Mouse (Mus musculus) ES-E14 (cell line): Measurements from ENCODE around the gene Rab10. TPM values are rescaled to one million over a fixed set of nuclear protein-coding genes. Genes with fewer than 3 reads are reported as not detected.

Experiments used
- DNase-seq: peaks from one replicate; pipeline ENCODE4 v3.0.0-alpha.2; 2013; ENCODE audit warnings: low read depth, low spot score
- H3K27ac ChIP-seq: 2 replicates; pipeline ENCODE4 v1.5.1; 2012; ENCODE audit warnings: low read depth, mild to moderate bottlenecking, low read length, moderate library complexity, mixed read lengths; ENCODE audit not compliant: poor library complexity, insufficient read depth, severe bottlenecking
- H3K36me3 ChIP-seq: 2 replicates; pipeline ENCODE4 v1.6.1; 2012; ENCODE audit warnings: mild to moderate bottlenecking, low read length, moderate library complexity, mixed read lengths; ENCODE audit not compliant: control insufficient read depth, poor library complexity, insufficient read depth, severe bottlenecking
- H3K4me1 ChIP-seq, 2 experiments: fragments of 150-350 bp in 1 of 2; sonication (generic) in 1 of 2; 2 replicates each; pipeline ENCODE4 v1.6.1; 2012; ENCODE audit warnings: low read length in 2 of 2, mild to moderate bottlenecking in 1 of 2, mixed read lengths in 1 of 2; ENCODE audit not compliant: control insufficient read depth in 2 of 2, insufficient read depth in 2 of 2, poor library complexity in 1 of 2
- H3K4me3 ChIP-seq, 2 experiments: fragments of 150-350 bp in 1 of 2; sonication (generic) in 1 of 2; 2 replicates each; pipeline ENCODE4 v1.5.1; 2012; ENCODE audit warnings: low read length in 2 of 2, low read depth in 1 of 2, mild to moderate bottlenecking in 1 of 2, mixed read lengths in 1 of 2; ENCODE audit not compliant: insufficient read depth in 1 of 2, poor library complexity in 1 of 2, severe bottlenecking in 1 of 2
- H3K9ac ChIP-seq: 2 replicates; pipeline ENCODE4 v1.6.1; 2012; ENCODE audit warnings: low read depth, mild to moderate bottlenecking, low read length, mixed read lengths; ENCODE audit not compliant: poor library complexity, insufficient read depth, severe bottlenecking
- H3K9me3 ChIP-seq: fragments of 150-350 bp; sonication (generic); 2 replicates; pipeline ENCODE4 v1.6.1; 2012; ENCODE audit warnings: low read depth, mild to moderate bottlenecking, low read length; ENCODE audit not compliant: control insufficient read depth, insufficient read depth
- CHD2 ChIP-seq: IDR thresholded peaks from 2 replicates; pipeline ENCODE4 v1.6.1; 2014; ENCODE audit warnings: mild to moderate bottlenecking, low read depth, low read length, inconsistent platforms
- HCFC1 ChIP-seq: IDR thresholded peaks from 2 replicates; pipeline ENCODE4 v1.6.1; 2012; ENCODE audit warnings: low read length, inconsistent platforms, borderline replicate concordance; ENCODE audit not compliant: insufficient read depth
- MAFK ChIP-seq: IDR thresholded peaks from 2 replicates; pipeline ENCODE4 v1.6.1; 2014; ENCODE audit warnings: mild to moderate bottlenecking, low read depth, low read length, inconsistent platforms; ENCODE audit not compliant: insufficient read depth
- ZC3H11A ChIP-seq: IDR thresholded peaks from 2 replicates; pipeline ENCODE4 v1.6.1; 2012; ENCODE audit warnings: low read depth, mild to moderate bottlenecking, inconsistent platforms, low read length, borderline replicate concordance
- ZNF384 ChIP-seq: IDR thresholded peaks from 2 replicates; pipeline ENCODE4 v1.6.1; 2012; ENCODE audit warnings: low read depth, low read length, inconsistent platforms
- in situ Hi-C, 2 experiments: fragments of 600-800 bp; cut with MboI; formaldehyde crosslinking; loops; one replicate each; pipeline ENCODE4 v1.15.1; 2025; ENCODE audit warnings: low sequenced_read_pairs in 2 of 2, inconsistent platforms in 1 of 2; ENCODE audit not compliant: unreplicated experiment in 2 of 2
- total RNA-seq: library from RNA; depleted of rRNA; stranded (reverse); fragments of 300-350 nt; gene quantifications from 2 replicates; pipeline ENCODE4 v1.2.3, GENCODE M21; 2012

Gene Rab10
- total RNA-seq, 1 experiment = 73.5 TPM

- Histone ChIP-seq H3K27ac (no peak overlapping the region), H3K9ac (no peak overlapping the region), H3K36me3 (no peaks in the 10 kb centered on the region), H3K4me1 (no peaks in the 10 kb centered on the region), H3K9me3 (no peaks in the 10 kb centered on the region), H3K4me3 (no peak overlapping the region)
- no peak for TF ChIP-seq CHD2
- no peak for TF ChIP-seq HCFC1
- no peak for TF ChIP-seq ZC3H11A
- DNase-seq = no peak
- in situ Hi-C loops = no loop called here
Observed at GRCm38 (mm10) chr12:3284463-3284862, 25.3 kb downstream of the Rab10 start.

- DNase-seq = no peak
- no peak overlapping the region for H3K4me3 ChIP-seq
- H3K36me3 ChIP-seq = no peaks in the 10 kb centered on the region
- TF ChIP-seq CHD2 = no peak
- no peak for TF ChIP-seq ZNF384
- TF ChIP-seq HCFC1 = no peak
- no peak for TF ChIP-seq ZC3H11A
- in situ Hi-C loops = no loop called here
- H3K9ac ChIP-seq = no peak overlapping the region
- H3K4me1 ChIP-seq = no peaks in the 10 kb centered on the region
- no peaks in the 10 kb centered on the region for H3K9me3 ChIP-seq
- no peak overlapping the region for H3K27ac ChIP-seq
Observed at GRCm38 (mm10) chr12:3283829-3284440, 25.8 kb downstream of the Rab10 start.

- Histone ChIP-seq H3K9ac (no peak overlapping the region; the same call in 1 of the 2 replicates), H3K4me3 (no peak overlapping the region), H3K36me3 (no peaks in the 10 kb centered on the region), H3K9me3 (no peaks in the 10 kb centered on the region), H3K27ac (no peak overlapping the region), H3K4me1 (no peaks in the 10 kb centered on the region)
- no peak for DNase-seq
- TF ChIP-seq MAFK = no peak
- TF ChIP-seq ZNF384 = no peak
- no peak for TF ChIP-seq ZC3H11A
- TF ChIP-seq CHD2 = no peak
- in situ Hi-C loops = no loop called here
Observed at GRCm38 (mm10) chr12:3282954-3283353, 26.8 kb downstream of the Rab10 start.

- Histone ChIP-seq H3K9ac (no peak overlapping the region), H3K9me3 (no peaks in the 10 kb centered on the region), H3K4me3 (no peak overlapping the region), H3K27ac (no peak overlapping the region), H3K36me3 (no peaks in the 10 kb centered on the region), H3K4me1 (no peaks in the 10 kb centered on the region)
- in situ Hi-C loops = no loop called here
- no peak for DNase-seq
- TF ChIP-seq HCFC1 = no peak
- TF ChIP-seq ZNF384 = no peak
- no peak for TF ChIP-seq MAFK
- TF ChIP-seq ZC3H11A = no peak
- no peak for TF ChIP-seq CHD2
Observed at GRCm38 (mm10) chr12:3282520-3282919, 27.2 kb downstream of the Rab10 start.

GRCm38 (mm10) chr12:3278880-3279339, 30.9 kb downstream of the Rab10 start:
- no peak overlapping the region for H3K27ac ChIP-seq
- no peaks in the 10 kb centered on the region for H3K36me3 ChIP-seq
- DNase-seq = no peak
- in situ Hi-C loops = no loop called here
- no peak overlapping the region for H3K4me3 ChIP-seq
- H3K4me1 ChIP-seq = no peaks in the 10 kb centered on the region
- H3K9me3 ChIP-seq = no peaks in the 10 kb centered on the region
- TF ChIP-seq CHD2 = no peak
- no peak for TF ChIP-seq ZNF384
- no peak for TF ChIP-seq MAFK
- no peak for TF ChIP-seq HCFC1
- TF ChIP-seq ZC3H11A = no peak
- no peak overlapping the region for H3K9ac ChIP-seq
